Mouse (Mus musculus): Measurements from ENCODE around the gene AI593442.

AI593442 gene

GRCm38 (mm10) chr9:52679362-52679947 lies at the start of gene AI593442:
AI593442 (minus strand) TSS chr9:52679780.
- peak; percentile 71 to 75 for DNase-seq (ENCODE audit: low spot score in 2 of 2)

- peak in 1 of 2 experiments; percentile 25 for DNase-seq (ENCODE audit: low spot score in 2 of 2)
These were observed 49.2 kb upstream of the AI593442 start for GRCm38 (mm10) chr9:52728806-52729205.

GRCm38 (mm10) chr9:52722626-52723025 lies 43.0 kb upstream of the AI593442 start:
- no peak for DNase-seq (ENCODE audit: low spot score in 2 of 2)

- DNase-seq (ENCODE audit: low spot score in 2 of 2): no peak
These were observed 40.0 kb upstream of the AI593442 start for GRCm38 (mm10) chr9:52719562-52719961.

GRCm38 (mm10) chr9:52680036-52680435 lies 456 bp upstream of the AI593442 start:
- DNase-seq (ENCODE audit: low spot score in 2 of 2): peak in 1 of 2 experiments; percentile 58

GRCm38 (mm10) chr9:52678839-52679215 lies 753 bp downstream of the AI593442 start:
- DNase-seq (ENCODE audit: low spot score in 2 of 2): no peak

GRCm38 (mm10) chr9:52678179-52678838 lies 1.3 kb downstream of the AI593442 start:
- DNase-seq (ENCODE audit: low spot score in 2 of 2): peak; percentile 52 to 57

- DNase-seq (ENCODE audit: low spot score in 2 of 2): no peak
These were observed 3.0 kb downstream of the AI593442 start for GRCm38 (mm10) chr9:52676587-52676986.

- peak in 1 of 2 experiments; percentile 40 for DNase-seq (ENCODE audit: low spot score in 2 of 2)
These were observed 3.6 kb downstream of the AI593442 start for GRCm38 (mm10) chr9:52675937-52676336.

GRCm38 (mm10) chr9:52661422-52661821 lies 18.2 kb downstream of the AI593442 start:
- peak; percentile 62 to 73 for DNase-seq (ENCODE audit: low spot score in 2 of 2)

- DNase-seq (ENCODE audit: low spot score in 2 of 2): no peak
These were observed 29.1 kb downstream of the AI593442 start for GRCm38 (mm10) chr9:52650341-52650951.

- DNase-seq (ENCODE audit: low spot score in 2 of 2): no peak
These were observed 34.3 kb downstream of the AI593442 start for GRCm38 (mm10) chr9:52645312-52645711.

GRCm38 (mm10) chr9:52644626-52645025 lies 35.0 kb downstream of the AI593442 start:
- no peak for DNase-seq (ENCODE audit: low spot score in 2 of 2)

GRCm38 (mm10) chr9:52644156-52644555 lies 35.4 kb downstream of the AI593442 start:
- no peak for DNase-seq (ENCODE audit: low spot score in 2 of 2)

GRCm38 (mm10) chr9:52635991-52636390 lies 43.6 kb downstream of the AI593442 start:
- DNase-seq (ENCODE audit: low spot score in 2 of 2): no peak

GRCm38 (mm10) chr9:52623926-52624325 lies 55.7 kb downstream of the AI593442 start:
- no peak for DNase-seq (ENCODE audit: low spot score in 2 of 2)

Data from frontal cortex, postnatal 36 days (tissue).